Mouse (Mus musculus): ENCODE results near the gene Cacna1c. TPM values are rescaled to one million over a fixed set of nuclear protein-coding genes. Genes with fewer than 3 reads are reported as not detected.

Gene Cacna1c
- polyA plus RNA-seq, 1 experiment from 2014 or later, result 4.0 TPM

DNA sequence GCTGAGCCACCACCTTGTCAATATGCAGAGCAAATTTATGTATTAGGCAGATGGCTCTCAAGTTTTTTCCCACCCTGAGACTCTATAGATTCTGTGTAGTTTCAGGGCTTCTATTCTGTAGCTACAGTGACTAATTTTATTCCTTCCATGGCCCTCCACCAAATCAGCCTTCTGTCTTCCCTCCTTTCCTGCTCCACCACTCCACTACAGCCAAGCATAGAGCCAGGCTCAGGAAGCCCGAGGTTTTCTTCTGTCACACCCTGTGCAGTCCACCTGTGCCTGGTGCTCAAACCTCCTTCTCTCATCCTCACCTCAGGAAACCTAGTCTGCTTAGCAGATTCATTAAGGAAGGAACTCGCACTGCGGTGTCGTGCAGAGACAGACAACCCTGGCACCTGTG lies 51.1 kb downstream of the Cacna1c start:
- Histone ChIP-seq H3K36me3 (ENCODE audit: control insufficient read depth, insufficient read depth, low read length) (no peaks in the 10 kb centered on the region), H3K4me1 (replicated peaks; ENCODE audit: control insufficient read depth, insufficient read depth, low read length) (no peaks in the 10 kb centered on the region), H3K9me3 (ENCODE audit: control insufficient read depth, low read length) (no peaks in the 10 kb centered on the region), H3K4me3 (ENCODE audit: low read depth, low read length) (no peak overlapping the region), H3K27me3 (ENCODE audit: control insufficient read depth, insufficient read depth, low read length) (no peaks in the 10 kb centered on the region), H3K4me2 (replicated peaks; ENCODE audit: low read depth, low read length) (no peak overlapping the region), H3K9ac (ENCODE audit: low read depth, low read length) (no peak overlapping the region), H3K27ac (ENCODE audit: low read depth, low read length) (no peak overlapping the region)
- ATAC-seq (ENCODE audit: low FRiP score) (no peak), DNase-seq (ENCODE audit: low spot score) (no peak)
- 75% methylated on average over 4 of the region's 4 CpGs for WGBS

DNA sequence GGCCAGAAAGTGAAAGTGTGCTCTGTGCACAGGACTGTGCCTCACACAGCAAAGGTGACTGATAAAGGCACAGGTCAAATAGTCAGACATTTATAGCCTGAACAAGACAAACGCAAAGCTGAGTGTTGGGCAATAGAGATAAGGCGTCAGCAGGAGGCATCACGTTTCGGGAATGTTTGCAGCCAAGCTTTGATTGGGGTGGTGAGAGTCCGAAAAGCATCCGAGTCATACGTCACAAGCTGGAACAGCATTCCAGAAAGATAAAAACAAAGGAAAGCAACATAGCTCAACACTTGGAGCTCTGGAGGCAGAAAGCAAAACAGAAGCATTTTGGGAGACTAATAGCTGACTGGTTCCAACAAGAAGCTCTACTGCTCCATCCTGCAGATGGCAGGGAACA lies 56.7 kb downstream of the Cacna1c start:
- Histone ChIP-seq H3K36me3 (ENCODE audit: control insufficient read depth, insufficient read depth, low read length) (no peaks in the 10 kb centered on the region), H3K27ac (ENCODE audit: low read depth, low read length) (no peak overlapping the region), H3K27me3 (ENCODE audit: control insufficient read depth, insufficient read depth, low read length) (no peaks in the 10 kb centered on the region), H3K9ac (ENCODE audit: low read depth, low read length) (no peak overlapping the region), H3K9me3 (ENCODE audit: control insufficient read depth, low read length) (no peaks in the 10 kb centered on the region), H3K4me3 (ENCODE audit: low read depth, low read length) (no peak overlapping the region), H3K4me1 (replicated peaks; ENCODE audit: control insufficient read depth, insufficient read depth, low read length) (no peaks in the 10 kb centered on the region), H3K4me2 (replicated peaks; ENCODE audit: low read depth, low read length) (no peak overlapping the region)
- DNase-seq (ENCODE audit: low spot score) (no peak), ATAC-seq (ENCODE audit: low FRiP score) (no peak)
- 81% methylated on average over 7 of the region's 7 CpGs for WGBS

DNA sequence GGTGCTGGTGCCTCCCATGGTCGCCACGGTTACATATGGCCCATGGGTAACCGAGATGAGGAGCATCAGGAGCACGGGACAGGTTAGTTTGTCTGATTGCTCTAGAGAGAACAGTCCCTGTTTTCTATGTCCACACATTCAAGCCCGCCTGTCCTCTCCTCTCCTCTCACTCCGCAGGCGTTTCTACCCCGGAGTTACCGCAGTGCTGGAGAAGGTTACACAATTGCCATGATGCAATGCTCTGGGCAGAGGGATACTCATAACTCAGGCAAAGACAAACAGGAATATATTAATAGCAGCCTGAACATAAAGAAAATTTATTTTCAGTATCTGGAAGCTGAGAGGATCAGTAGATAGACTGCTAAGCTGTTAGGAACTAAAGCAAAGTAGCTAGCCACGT lies 58.5 kb downstream of the Cacna1c start:
- Histone ChIP-seq H3K27me3 (ENCODE audit: control insufficient read depth, insufficient read depth, low read length) (no peaks in the 10 kb centered on the region), H3K4me3 (ENCODE audit: low read depth, low read length) (no peak overlapping the region), H3K9ac (ENCODE audit: low read depth, low read length) (no peak overlapping the region), H3K4me1 (replicated peaks; ENCODE audit: control insufficient read depth, insufficient read depth, low read length) (no peaks in the 10 kb centered on the region), H3K36me3 (ENCODE audit: control insufficient read depth, insufficient read depth, low read length) (no peaks in the 10 kb centered on the region), H3K9me3 (ENCODE audit: control insufficient read depth, low read length) (no peaks in the 10 kb centered on the region), H3K4me2 (replicated peaks; ENCODE audit: low read depth, low read length) (no peak overlapping the region), H3K27ac (ENCODE audit: low read depth, low read length) (no peak overlapping the region)
- 89% methylated on average over 10 of the region's 10 CpGs for WGBS
- ATAC-seq (ENCODE audit: low FRiP score), result no peak
- no peak for DNase-seq (ENCODE audit: low spot score)

DNA sequence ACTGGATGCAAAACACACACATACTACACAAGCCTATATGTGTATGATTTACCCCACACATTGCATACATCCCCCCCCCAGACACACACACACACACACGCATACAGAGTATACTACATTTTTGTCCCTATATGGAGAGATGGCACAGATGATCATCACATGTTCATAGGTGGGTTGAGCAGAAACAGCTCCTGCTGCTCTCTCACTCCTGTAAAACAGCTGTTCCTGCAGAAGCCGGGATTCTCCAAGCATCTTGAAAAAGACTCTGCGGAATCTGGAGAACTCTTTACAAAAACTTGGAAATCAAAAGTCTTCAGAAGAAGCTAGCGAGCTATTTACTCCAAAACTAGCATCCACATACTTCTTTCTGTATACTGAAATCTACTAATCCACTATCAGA lies 63.4 kb downstream of the Cacna1c start:
- DNase-seq (ENCODE audit: low spot score) (no peak), ATAC-seq (ENCODE audit: low FRiP score) (no peak)
- Histone ChIP-seq H3K36me3 (ENCODE audit: control insufficient read depth, insufficient read depth, low read length) (no peaks in the 10 kb centered on the region), H3K4me2 (replicated peaks; ENCODE audit: low read depth, low read length) (no peak overlapping the region), H3K27me3 (ENCODE audit: control insufficient read depth, insufficient read depth, low read length) (no peaks in the 10 kb centered on the region), H3K4me3 (ENCODE audit: low read depth, low read length) (no peak overlapping the region), H3K9ac (ENCODE audit: low read depth, low read length) (no peak overlapping the region), H3K9me3 (ENCODE audit: control insufficient read depth, low read length) (no peaks in the 10 kb centered on the region), H3K4me1 (replicated peaks; ENCODE audit: control insufficient read depth, insufficient read depth, low read length) (no peaks in the 10 kb centered on the region), H3K27ac (ENCODE audit: low read depth, low read length) (no peak overlapping the region)
- WGBS, result 87% methylated on average over 4 of the region's 4 CpGs

DNA sequence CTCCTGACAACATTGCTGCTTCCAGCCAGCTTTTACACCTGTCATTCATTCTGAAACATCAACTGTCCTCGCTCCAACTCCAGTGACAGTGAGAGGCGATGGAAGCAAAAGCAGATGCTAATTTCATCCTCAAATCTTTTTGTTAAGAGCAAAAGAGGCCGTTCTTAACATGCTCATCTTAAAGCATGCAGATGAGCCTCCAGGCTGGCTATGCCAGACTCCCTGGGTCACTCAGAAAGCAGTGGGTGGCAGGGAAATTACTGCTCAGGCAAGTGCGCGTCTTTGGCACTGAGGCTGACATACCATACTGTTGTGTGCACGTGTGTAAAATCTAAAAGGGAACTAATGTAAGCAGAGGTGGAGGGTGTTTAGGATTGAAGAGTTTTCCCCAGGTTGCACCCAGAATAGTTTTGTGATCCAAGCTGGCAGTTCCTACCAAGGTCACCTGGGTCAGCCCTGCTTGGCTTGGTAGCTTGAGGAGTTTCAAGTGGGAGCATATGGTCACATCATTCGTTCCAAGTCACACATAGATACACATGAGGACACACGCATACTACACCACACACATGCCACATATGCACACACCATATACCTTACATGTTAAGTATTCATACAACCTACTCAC lies 64.0 kb downstream of the Cacna1c start:
- Histone ChIP-seq H3K9ac (ENCODE audit: low read depth, low read length) (no peak overlapping the region), H3K36me3 (ENCODE audit: control insufficient read depth, insufficient read depth, low read length) (no peaks in the 10 kb centered on the region), H3K9me3 (ENCODE audit: control insufficient read depth, low read length) (no peaks in the 10 kb centered on the region), H3K4me1 (replicated peaks; ENCODE audit: control insufficient read depth, insufficient read depth, low read length) (no peaks in the 10 kb centered on the region), H3K27ac (ENCODE audit: low read depth, low read length) (no peak overlapping the region), H3K27me3 (ENCODE audit: control insufficient read depth, insufficient read depth, low read length) (no peaks in the 10 kb centered on the region), H3K4me2 (replicated peaks; ENCODE audit: low read depth, low read length) (no peak overlapping the region), H3K4me3 (ENCODE audit: low read depth, low read length) (no peak overlapping the region)
- DNase-seq (ENCODE audit: low spot score) (no peak), ATAC-seq (ENCODE audit: low FRiP score) (no peak)
- 83% methylated on average over 8 of the region's 8 CpGs for WGBS

DNA sequence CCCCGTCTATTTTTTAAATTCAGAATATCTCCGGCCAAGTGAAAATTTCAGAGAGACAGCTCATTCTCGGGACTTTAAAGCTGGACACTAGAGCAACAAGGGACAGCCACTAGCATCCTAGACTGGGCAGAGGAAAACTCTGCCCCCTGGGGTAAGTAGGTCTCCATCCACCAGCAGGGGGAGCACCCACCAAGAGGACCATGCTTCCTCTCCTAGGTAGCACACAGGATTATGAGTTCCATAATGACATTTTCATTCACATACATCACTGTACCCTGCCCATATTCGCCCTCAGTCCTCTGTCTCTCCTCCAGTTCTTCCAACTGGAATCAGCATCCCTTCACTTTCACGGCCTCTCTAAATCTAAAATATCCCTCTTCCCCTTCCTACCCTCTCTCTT lies 66.6 kb downstream of the Cacna1c start:
- DNase-seq (ENCODE audit: low spot score) (peak; percentile 41), ATAC-seq (ENCODE audit: low FRiP score) (no peak)
- no peaks in the 10 kb centered on the region for H3K9me3 ChIP-seq (ENCODE audit: control insufficient read depth, low read length)
- no peak overlapping the region for H3K9ac ChIP-seq (ENCODE audit: low read depth, low read length)
- 78% methylated on average over 5 of the region's 5 CpGs for WGBS
- H3K27me3 ChIP-seq (ENCODE audit: control insufficient read depth, insufficient read depth, low read length), result no peaks in the 10 kb centered on the region
- H3K36me3 ChIP-seq (ENCODE audit: control insufficient read depth, insufficient read depth, low read length), result no peaks in the 10 kb centered on the region
- H3K4me1 ChIP-seq (replicated peaks; ENCODE audit: control insufficient read depth, insufficient read depth, low read length), result no peaks in the 10 kb centered on the region
- no peak overlapping the region for H3K27ac ChIP-seq (ENCODE audit: low read depth, low read length)
- H3K4me3 ChIP-seq (ENCODE audit: low read depth, low read length), result no peak overlapping the region
- no peak overlapping the region for H3K4me2 ChIP-seq (replicated peaks; ENCODE audit: low read depth, low read length)

DNA sequence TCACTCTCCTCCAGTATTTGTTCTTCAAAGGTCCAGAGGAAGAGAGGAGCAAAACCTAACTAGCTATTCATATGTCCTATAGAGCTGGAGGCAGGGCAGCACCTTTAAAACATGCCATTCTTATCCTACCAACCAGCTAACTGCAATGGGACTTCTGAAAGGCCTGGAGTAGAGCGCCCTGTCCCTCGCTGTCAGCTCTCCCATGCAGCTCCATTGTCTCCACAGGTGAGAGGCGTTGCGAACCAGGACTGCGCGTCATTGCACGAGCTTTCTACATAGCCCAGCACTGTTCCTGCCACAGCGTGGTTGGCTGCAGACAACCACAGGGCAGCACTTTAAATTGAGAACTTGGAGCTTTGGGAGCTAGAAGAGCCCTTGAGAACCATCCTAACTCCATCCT lies 67.7 kb downstream of the Cacna1c start:
- Histone ChIP-seq H3K27ac (ENCODE audit: low read depth, low read length) (no peak overlapping the region), H3K4me2 (replicated peaks; ENCODE audit: low read depth, low read length) (no peak overlapping the region), H3K4me3 (ENCODE audit: low read depth, low read length) (no peak overlapping the region), H3K9ac (ENCODE audit: low read depth, low read length) (no peak overlapping the region), H3K27me3 (ENCODE audit: control insufficient read depth, insufficient read depth, low read length) (no peaks in the 10 kb centered on the region), H3K36me3 (ENCODE audit: control insufficient read depth, insufficient read depth, low read length) (no peaks in the 10 kb centered on the region), H3K9me3 (ENCODE audit: control insufficient read depth, low read length) (no peaks in the 10 kb centered on the region), H3K4me1 (replicated peaks; ENCODE audit: control insufficient read depth, insufficient read depth, low read length) (no peaks in the 10 kb centered on the region)
- no peak for ATAC-seq (ENCODE audit: low FRiP score)
- WGBS, result 86% methylated on average over 8 of the region's 8 CpGs
- DNase-seq (ENCODE audit: low spot score), result no peak

DNA sequence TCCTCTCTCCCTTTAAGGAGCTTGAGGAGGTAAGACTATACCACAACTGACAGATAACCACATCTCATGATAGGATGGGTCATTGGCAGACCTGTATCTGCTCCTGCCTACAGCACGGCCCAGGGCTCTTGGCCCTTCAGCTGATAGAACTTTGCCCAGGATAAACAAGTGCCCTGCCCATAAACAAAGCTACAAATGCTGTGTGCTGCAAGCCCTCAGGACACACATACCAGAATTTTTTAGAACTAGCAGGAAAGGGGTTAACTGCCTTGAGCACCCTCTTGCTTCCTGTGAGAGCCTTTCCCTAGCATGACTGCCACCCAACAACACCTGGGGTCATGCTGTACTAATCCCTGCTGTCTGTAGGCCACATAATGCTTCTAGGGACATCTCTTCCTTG lies 68.1 kb downstream of the Cacna1c start:
- WGBS, result 92% methylated on average over 1 of the region's 1 CpGs
- H3K9me3 ChIP-seq (ENCODE audit: control insufficient read depth, low read length), result no peaks in the 10 kb centered on the region
- no peak overlapping the region for H3K4me2 ChIP-seq (replicated peaks; ENCODE audit: low read depth, low read length)
- DNase-seq (ENCODE audit: low spot score), result no peak
- H3K27me3 ChIP-seq (ENCODE audit: control insufficient read depth, insufficient read depth, low read length), result no peaks in the 10 kb centered on the region
- H3K4me3 ChIP-seq (ENCODE audit: low read depth, low read length), result no peak overlapping the region
- H3K36me3 ChIP-seq (ENCODE audit: control insufficient read depth, insufficient read depth, low read length), result no peaks in the 10 kb centered on the region
- H3K9ac ChIP-seq (ENCODE audit: low read depth, low read length), result no peak overlapping the region
- H3K4me1 ChIP-seq (replicated peaks; ENCODE audit: control insufficient read depth, insufficient read depth, low read length), result no peaks in the 10 kb centered on the region
- H3K27ac ChIP-seq (ENCODE audit: low read depth, low read length), result no peak overlapping the region
- no peak for ATAC-seq (ENCODE audit: low FRiP score)

DNA sequence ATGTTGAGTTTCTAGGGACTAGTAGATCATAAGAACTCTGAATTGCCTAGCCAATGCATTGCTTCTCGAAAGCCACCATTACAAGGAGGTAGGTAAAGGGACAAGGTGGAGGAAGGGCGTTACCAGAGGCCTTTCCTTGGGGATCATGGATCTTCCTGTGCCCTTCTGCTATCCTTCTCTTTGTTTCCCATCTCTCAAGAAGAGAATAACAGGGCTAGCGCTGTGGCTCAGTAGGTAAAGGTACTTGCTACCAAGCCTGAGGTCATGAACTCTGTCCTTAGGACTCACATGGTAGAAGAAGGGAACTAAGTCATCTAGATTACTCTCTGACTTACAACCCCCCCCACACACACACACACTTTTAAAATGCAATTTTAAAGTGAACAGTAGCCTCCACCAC lies 69.2 kb downstream of the Cacna1c start:
- Histone ChIP-seq H3K9ac (ENCODE audit: low read depth, low read length) (no peak overlapping the region), H3K4me3 (ENCODE audit: low read depth, low read length) (no peak overlapping the region), H3K36me3 (ENCODE audit: control insufficient read depth, insufficient read depth, low read length) (no peaks in the 10 kb centered on the region), H3K4me1 (replicated peaks; ENCODE audit: control insufficient read depth, insufficient read depth, low read length) (no peaks in the 10 kb centered on the region), H3K4me2 (replicated peaks; ENCODE audit: low read depth, low read length) (no peak overlapping the region), H3K27me3 (ENCODE audit: control insufficient read depth, insufficient read depth, low read length) (no peaks in the 10 kb centered on the region), H3K9me3 (ENCODE audit: control insufficient read depth, low read length) (no peaks in the 10 kb centered on the region), H3K27ac (ENCODE audit: low read depth, low read length) (no peak overlapping the region)
- 86% methylated on average over 3 of the region's 3 CpGs for WGBS
- no peak for DNase-seq (ENCODE audit: low spot score)
- ATAC-seq (ENCODE audit: low FRiP score), result no peak

All from hindbrain, embryonic 11.5 days (tissue).